Mouse (Mus musculus) megakaryocyte, embryonic 14.5 days (primary cell): ENCODE data around the gene Tpt1.

ENCODE experiments used
- FLI1 ChIP-seq: IDR thresholded peaks from 2 replicates; pipeline ENCODE4 v1.6.1; 2012; ENCODE audit warnings: low read length, inconsistent platforms, mixed read lengths
- GATA1 ChIP-seq: IDR thresholded peaks from 3 replicates; pipeline ENCODE4 v1.6.1; 2012; ENCODE audit warnings: mixed read lengths, low read length, inconsistent platforms, borderline replicate concordance

DNA sequence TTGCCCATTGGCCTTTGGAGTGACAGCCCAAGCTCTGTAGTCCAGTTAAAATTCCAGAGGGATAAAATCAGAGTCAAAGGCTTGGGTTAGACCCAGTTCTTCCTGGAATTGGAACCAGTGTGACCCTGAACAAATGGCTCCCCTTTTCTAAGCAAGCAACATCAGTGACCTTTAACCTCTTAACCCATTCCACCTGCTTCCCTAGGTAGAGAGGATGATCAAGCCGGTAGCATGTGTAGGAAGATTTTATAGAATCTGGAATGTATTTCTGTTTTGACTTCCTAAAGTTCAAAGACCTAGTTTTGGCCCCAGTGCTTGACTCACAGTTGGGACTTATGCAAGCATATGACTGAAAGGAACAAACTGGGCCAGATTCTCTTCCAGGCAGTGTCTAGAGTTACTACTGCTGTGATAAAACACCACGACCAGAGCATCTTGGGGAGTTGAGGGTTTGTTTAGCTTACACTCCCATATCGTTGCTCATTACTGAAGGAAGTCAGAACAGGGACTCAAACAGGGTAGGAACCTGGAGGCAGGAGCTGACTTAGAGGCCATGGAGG, 18.0 kb upstream of the Tpt1 start:
- no peak for TF ChIP-seq FLI1
- TF ChIP-seq GATA1: no peak
